Mouse (Mus musculus): ENCODE measurements at regions not wholly inside any gene's neighbourhood (a gene's known extent, or its start where the extent isn't known, plus 50 kb on each side); places are given as distances from the start of the nearest gene placed in this dataset.

DNA sequence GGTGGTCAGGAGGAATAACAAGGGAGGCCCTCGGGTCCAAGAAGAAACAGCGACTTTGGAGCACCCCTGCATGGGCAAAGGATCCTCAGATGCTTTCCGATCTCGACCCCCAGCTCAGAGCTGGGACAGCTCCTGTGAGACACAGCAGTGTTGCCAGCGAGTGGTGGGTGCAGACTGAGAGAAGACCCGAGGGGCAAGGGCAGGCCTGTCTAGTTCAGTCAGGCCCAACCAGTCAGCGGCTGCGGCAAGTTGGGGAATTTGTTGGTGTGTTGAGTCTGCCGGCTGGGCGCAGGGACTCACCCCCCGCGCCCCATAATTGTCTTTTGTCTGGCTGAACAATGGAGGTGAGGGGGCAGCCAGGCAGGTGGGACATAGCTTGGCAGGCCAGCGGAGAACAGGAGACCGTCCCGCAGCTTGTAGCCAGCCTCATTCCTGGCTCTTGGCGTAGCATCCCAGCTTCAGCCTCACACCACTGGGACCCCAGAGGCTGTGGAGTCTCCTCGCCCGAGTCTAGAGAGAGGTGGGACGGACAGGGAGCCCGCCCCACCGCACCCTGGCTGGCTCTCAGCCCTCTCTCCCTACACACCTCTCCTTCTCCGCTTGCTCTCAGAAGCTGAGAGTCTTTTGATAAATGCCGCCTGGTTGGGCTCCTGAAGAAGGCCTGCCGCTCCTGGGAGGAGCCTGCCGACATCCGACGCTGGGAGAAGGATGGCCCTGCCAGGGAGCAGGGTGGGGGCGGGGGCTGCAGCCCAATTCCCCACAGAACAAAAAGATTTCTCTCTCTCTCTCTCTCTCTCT is 96.5 kb upstream of the Pja1 start:
- no peak for TF ChIP-seq POLR2A (IDR thresholded peaks at IDR 0.05; ENCODE audit: low read depth, low read length)
- no peak for TF ChIP-seq CTCF (IDR thresholded peaks at IDR 0.05; ENCODE audit: extremely low read depth, insufficient read depth, insufficient read length, insufficient replicate concordance)

Measured in spleen, adult 2 months (tissue).